Mouse (Mus musculus) T-helper 1 cell (primary cell): ENCODE measurements around the gene Rnf24.
"Not testable (repeated sequence)": the region's sequence is repeated elsewhere in the genome, so short reads cannot be mapped to it uniquely, and the experiment has no call there.

Source experiments
- in situ Hi-C: fragments of 300-600 bp; cut with MboI, MseI; formaldehyde crosslinking; loops from one replicate; pipeline ENCODE4 v1.15.1; 2025; ENCODE audit warnings: high pct_unique_total_duplicates

The Rnf24 gene

GRCm38 (mm10) chr2:131344449-131344848 lies 8.2 kb downstream of the Rnf24 start:
- in situ Hi-C loops = no loop called here

- in situ Hi-C loops = no loop called here
Measured at GRCm38 (mm10) chr2:131337602-131338001, 15.1 kb downstream of the Rnf24 start.

- in situ Hi-C loops = no loop called here
Measured at GRCm38 (mm10) chr2:131330548-131330947, 22.1 kb downstream of the Rnf24 start.

- in situ Hi-C loops = no loop called here
Measured at GRCm38 (mm10) chr2:131328981-131329380, 23.7 kb downstream of the Rnf24 start.

GRCm38 (mm10) chr2:131326044-131326443 lies 26.6 kb downstream of the Rnf24 start:
- in situ Hi-C loops = no loop called here

GRCm38 (mm10) chr2:131323675-131324074 lies 29.0 kb downstream of the Rnf24 start:
- in situ Hi-C loops = no loop called here

GRCm38 (mm10) chr2:131321192-131321591 lies 31.5 kb downstream of the Rnf24 start:
- in situ Hi-C loops = not testable (repeated sequence)

- in situ Hi-C loops = no loop called here
Measured at GRCm38 (mm10) chr2:131319401-131319800, 33.3 kb downstream of the Rnf24 start.

GRCm38 (mm10) chr2:131316167-131316566 lies 36.5 kb downstream of the Rnf24 start:
- in situ Hi-C loops = no loop called here

GRCm38 (mm10) chr2:131309296-131309695 lies 43.4 kb downstream of the Rnf24 start:
- in situ Hi-C loops = no loop called here

- in situ Hi-C loops = no loop called here
Measured at GRCm38 (mm10) chr2:131307822-131308221, 44.9 kb downstream of the Rnf24 start.

- in situ Hi-C loops = no loop called here
Measured at GRCm38 (mm10) chr2:131307391-131307790, 45.3 kb downstream of the Rnf24 start.

- in situ Hi-C loops = not testable (repeated sequence)
Measured at GRCm38 (mm10) chr2:131305226-131305625, 47.5 kb downstream of the Rnf24 start.

- in situ Hi-C loops = no loop called here
Measured at GRCm38 (mm10) chr2:131304497-131304896, 48.2 kb downstream of the Rnf24 start.

GRCm38 (mm10) chr2:131301635-131302034 lies 51.1 kb downstream of the Rnf24 start:
- in situ Hi-C loops = no loop called here

- in situ Hi-C loops = no loop called here
Measured at GRCm38 (mm10) chr2:131300485-131300884, 52.2 kb downstream of the Rnf24 start.

- in situ Hi-C loops = not testable (repeated sequence)
Measured at GRCm38 (mm10) chr2:131298674-131299073, 54.0 kb downstream of the Rnf24 start.

- in situ Hi-C loops = no loop called here
Measured at GRCm38 (mm10) chr2:131296746-131297261, 55.9 kb downstream of the Rnf24 start.

- in situ Hi-C loops = no loop called here
Measured at GRCm38 (mm10) chr2:131290669-131291068, 62.0 kb downstream of the Rnf24 start.

- in situ Hi-C loops = no loop called here
Measured at GRCm38 (mm10) chr2:131286276-131286675, 66.4 kb downstream of the Rnf24 start.

- in situ Hi-C loops = no loop called here
Measured at GRCm38 (mm10) chr2:131281596-131281995, 71.1 kb downstream of the Rnf24 start.

- in situ Hi-C loops = no loop called here
Measured at GRCm38 (mm10) chr2:131276722-131277121, 76.0 kb downstream of the Rnf24 start.

- in situ Hi-C loops = no loop called here
Measured at GRCm38 (mm10) chr2:131275493-131275892, 77.2 kb downstream of the Rnf24 start.

GRCm38 (mm10) chr2:131265056-131265455 lies 87.6 kb downstream of the Rnf24 start:
- in situ Hi-C loops = no loop called here
